Mouse (Mus musculus): ENCODE results near the gene Lrrfip2.

DNA sequence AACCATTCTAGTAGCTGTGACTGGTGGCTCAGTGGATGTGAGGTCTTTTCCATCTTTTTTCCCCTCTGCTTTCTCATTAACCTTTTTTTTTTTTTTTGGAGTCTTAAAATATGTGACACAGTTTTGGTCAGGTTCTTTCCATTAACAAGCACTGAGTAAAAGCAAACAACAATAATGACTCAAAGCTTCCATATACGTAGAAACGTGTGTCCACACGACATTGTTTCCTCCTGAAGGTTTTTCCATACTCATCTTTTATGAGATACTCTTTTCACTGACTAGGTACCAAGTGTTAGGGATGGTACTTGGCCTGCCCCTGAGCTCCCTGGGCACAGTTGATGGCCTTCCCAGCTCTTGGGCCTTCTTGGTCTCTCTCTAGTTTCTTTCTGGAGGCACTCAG is 35.6 kb downstream of the Lrrfip2 start:
- TF ChIP-seq FLI1 (IDR thresholded peaks at IDR 0.05; ENCODE audit: low read length): no peak
- no peak for TF ChIP-seq GATA1 (IDR thresholded peaks at IDR 0.05; ENCODE audit: borderline replicate concordance, low read length)
